Mouse (Mus musculus) CD4-positive helper T cell, adult 2 months (primary cell): Measurements from ENCODE around the gene Ror2.

Source experiments
- DNase-seq: peaks from one replicate; pipeline ENCODE4 v3.0.0-alpha.2; 2012; ENCODE audit warnings: low read depth, missing footprints, low spot score

The Ror2 gene

DNA sequence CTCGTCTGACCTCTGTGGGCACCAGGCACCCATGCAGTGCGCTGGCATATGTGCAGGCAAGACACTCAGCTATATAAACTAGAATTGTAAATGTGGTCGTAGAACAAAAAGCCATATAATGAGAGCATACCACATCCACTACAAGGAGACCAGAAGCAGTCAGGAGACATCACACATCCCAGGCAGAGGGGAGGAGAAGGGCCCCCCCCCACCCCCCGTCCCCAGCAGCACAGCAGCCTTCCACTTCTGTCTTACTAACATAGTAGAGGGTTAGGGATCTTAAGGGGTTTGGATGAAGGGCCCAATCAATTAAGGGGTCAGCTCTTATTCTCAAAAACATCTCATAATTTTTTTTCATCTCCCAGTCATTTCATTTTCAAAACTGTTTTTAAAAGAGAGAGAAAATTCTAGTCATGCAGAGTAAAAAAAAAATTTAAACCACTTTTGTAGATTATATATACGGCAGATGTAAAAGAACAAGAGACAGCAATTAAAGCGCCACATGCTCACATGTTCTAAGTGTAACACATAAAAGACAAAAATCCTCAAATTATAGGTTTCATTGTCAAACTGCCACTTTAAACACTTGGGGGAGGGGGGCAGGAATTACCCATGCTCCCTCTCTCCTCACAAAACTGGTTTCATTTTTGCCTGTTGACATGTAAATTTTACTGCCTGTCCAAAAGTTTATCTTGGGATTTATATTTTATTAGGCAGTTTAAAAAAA, 89.8 kb downstream of the Ror2 start:
- DNase-seq, result no peak

DNA sequence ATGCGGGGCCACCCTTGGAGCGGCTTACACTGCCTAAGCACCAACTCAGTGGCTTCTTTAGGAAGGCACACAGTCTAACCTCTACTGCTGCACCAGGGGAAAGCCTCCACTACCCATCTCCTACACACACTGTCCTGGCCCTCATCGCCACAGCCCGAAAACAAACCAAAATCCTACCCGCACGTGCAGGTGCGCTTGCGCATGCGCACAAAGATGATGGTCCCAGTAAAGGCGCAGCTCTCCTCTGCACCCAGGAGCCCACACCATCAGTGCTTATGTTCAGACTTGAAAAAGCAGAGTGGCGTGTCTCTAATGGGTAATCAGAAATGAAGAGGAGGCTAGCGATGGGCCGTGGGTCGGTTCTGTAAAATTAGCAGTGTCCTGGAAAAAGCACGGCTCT, 91.6 kb downstream of the Ror2 start:
- DNase-seq, result no peak

DNA sequence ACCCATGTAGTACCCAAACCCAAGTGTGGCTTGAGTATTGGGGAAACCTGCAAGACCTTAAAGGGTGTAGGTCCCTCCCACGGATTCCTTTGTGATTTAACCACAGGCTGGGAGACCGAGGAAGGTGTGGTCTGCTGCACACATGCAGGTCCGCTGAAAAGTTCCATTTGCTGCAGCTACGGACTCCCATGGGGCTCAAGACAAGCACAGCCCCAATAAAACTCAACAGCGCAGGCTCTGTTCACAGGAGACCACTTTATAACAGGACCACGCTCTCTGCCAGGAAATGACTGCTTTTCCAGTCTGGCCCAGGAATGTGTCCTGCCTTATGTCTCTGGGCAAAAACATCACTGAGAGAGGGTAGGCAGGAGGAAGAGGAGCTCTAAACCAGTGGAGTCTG, 92.2 kb downstream of the Ror2 start:
- no peak for DNase-seq

DNA sequence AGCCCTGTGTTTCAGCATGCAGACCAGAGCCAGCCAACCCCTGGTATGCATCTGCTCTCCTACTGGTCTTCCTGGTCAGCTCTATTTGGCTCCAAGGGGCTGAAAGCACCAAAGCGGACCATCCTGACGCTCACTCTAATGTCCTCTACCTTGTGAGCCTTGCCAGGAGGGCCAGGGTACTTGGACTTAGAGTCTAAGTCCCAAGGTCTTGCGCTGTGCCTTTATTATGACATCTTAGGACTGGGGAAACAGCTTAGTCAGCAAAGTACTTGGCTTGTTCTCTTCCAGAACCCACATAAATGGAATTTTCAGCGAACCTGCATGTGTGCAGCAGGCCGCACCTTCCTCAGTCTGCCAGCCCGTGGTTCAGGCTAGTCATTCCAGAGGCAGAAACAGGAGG, 93.6 kb downstream of the Ror2 start:
- no peak for DNase-seq

- DNase-seq, result no peak
Observed at GRCm38 (mm10) chr13:53191657-53192056, 94.3 kb downstream of the Ror2 start.

DNA sequence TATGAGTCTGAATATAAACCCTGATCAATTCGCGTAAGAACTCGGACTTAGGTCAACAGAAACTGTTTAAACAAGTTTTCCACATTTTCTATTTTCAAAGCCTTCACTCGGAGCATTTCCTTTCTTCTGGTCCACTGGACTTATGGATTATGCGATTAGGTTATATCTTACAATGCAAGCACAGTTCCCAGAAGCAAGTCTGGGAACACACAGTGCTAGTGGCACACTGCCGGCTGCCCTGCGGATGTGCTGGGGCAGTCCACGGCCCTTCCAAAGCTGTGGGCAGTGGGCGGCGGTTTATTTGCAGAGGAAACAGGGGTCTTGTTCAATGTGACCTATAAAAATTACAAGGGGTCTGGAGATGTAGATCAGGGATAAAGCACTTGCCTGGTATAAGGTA, 97.0 kb downstream of the Ror2 start:
- DNase-seq, result no peak

GRCm38 (mm10) chr13:53184858-53185257, 101.1 kb downstream of the Ror2 start:
- no peak for DNase-seq

- DNase-seq, result no peak
Observed at GRCm38 (mm10) chr13:53184149-53184548, 101.8 kb downstream of the Ror2 start.

DNA sequence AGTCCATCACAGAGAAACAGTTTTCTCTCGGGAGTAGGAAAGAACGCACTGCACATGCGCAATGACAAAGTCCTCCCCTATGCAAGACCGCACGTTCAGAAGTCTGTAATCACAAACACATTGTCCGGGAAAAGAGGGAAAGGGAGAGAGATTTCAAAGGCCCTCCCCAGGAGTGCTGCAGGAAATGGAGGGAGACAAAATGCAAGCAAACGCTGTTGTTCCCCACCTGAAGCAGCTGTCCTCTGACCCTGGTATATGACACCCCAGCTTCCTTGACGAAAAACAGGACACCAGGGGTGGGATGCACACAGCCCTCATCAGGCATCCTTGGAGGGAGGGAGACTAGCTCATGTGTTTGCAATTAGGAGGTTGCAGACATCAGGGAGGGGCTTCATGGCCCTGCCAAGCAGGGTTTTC, 102.8 kb downstream of the Ror2 start:
- no peak for DNase-seq

GRCm38 (mm10) chr13:53178594-53178993, 107.3 kb downstream of the Ror2 start:
- no peak for DNase-seq

GRCm38 (mm10) chr13:53178171-53178570, 107.8 kb downstream of the Ror2 start:
- DNase-seq, result no peak

DNA sequence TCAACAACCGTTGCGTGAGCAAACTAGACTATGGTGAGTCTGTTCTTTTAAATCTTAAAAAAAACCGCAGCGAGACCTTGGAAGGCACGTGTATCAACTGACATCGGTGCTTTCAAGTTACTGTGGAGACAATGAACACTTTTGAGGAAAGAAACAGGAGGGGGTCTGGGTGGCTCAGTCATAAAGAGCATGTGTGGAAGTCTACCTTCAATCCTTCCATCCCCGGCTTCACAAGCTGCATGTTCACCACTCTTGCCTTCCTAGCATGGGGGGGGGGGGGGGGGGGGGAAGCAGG, 108.6 kb downstream of the Ror2 start:
- DNase-seq, result no peak

GRCm38 (mm10) chr13:53176695-53177423, 109.1 kb downstream of the Ror2 start:
- DNase-seq, result no peak

- no peak for DNase-seq
Observed at GRCm38 (mm10) chr13:53175041-53175440, 110.9 kb downstream of the Ror2 start.

DNA sequence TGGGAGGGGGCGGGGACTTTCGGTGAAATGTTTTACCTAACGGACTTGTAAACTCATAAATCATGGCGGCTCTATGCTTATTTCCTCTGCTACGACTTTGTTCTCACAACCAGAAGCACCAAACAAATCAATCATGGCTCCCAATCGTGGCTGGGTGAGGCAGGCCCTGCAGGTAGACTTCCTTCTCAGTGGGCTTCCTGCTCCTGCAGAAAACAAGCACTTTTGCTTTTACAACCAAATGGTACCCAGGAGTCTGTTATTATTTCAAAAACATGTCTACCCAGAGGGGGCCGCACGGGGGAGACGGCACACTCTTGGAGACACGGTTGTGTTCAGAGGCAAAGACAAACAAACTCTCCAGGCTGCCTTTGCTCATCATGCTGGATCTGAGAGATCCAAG, 122.3 kb downstream of the Ror2 start:
- DNase-seq, result no peak

GRCm38 (mm10) chr13:53163060-53163459, 122.9 kb downstream of the Ror2 start:
- DNase-seq, result no peak

DNA sequence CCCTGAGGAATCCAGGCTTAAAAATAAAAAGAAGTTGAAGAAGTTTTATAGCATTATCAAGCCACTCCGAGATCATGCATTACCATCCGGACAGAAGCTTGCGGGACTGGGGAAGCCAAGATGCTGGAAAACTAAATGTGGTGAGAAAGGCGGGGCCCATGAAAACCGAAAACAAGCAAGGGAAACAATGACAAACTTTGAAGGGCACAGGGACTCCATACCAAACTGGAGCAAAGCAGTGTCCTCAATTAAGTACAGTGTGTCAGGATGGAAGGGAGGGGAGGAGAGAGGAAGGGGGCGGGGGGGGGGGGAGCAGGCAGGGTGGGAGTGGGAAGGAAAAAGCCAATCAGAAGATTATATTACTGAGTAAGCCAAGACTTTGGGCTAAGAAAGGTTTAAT, 126.4 kb downstream of the Ror2 start:
- DNase-seq, result no peak

GRCm38 (mm10) chr13:53158405-53159005, 127.4 kb downstream of the Ror2 start:
- DNase-seq, result no peak

DNA sequence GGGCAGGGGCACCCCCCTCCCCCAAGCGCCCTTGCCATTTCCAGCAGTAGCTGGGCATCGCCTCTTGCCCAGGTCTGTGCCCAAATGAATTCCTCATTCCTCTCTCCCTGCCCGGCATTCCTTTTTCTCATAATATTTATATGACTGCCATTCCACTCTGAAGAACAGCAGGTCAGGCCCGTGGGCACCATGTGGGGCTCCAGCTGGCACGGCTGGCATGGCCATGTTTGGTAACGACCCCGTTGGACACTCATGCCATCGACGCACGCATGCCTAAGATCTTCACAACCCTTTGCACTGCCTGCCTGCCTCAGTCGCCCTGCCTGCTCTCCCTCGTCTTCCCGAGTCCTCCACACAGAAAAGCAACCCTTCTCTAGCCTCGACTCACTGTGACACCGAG, 129.0 kb downstream of the Ror2 start:
- DNase-seq, result no peak

GRCm38 (mm10) chr13:53156282-53156681, 129.6 kb downstream of the Ror2 start:
- DNase-seq, result no peak

DNA sequence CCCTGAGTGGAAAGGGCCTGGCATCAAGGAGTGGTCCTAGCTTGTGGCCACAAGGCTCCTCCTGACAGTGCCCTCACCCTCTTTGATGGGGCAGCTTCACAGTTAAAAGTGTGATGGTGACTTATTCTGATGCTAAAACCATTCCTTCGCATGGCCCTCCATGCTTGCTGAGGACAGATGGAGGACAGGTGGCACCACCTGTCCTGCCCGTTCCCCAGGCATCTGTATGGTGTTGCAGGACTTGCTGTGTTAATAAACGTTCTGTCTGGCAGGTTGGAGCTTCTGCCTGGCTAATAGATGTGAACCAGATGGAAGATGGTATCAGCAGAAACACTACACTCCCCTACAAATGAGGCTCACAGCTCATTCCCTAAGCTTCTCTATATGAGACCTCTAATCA, 140.4 kb downstream of the Ror2 start:
- no peak for DNase-seq

DNA sequence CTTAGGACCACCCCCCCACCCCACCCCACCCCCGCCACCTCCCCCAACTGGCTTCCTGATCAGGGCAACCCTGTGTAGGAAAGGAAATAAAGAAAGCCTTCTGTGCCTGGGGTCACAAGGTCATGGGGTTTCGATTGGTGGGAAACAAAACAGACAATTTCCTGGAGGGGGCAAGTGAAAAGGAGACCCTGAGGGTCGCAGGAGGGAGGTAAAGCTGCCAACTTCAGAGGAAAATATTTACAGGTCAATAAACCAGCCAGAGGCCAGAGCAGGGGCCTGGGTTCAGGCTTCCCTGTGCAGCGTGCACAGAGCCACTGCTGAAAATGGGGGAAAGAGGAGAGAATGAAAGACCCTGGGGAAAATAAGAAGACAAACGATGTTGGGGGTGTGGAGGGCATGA, 142.8 kb downstream of the Ror2 start:
- DNase-seq, result no peak

DNA sequence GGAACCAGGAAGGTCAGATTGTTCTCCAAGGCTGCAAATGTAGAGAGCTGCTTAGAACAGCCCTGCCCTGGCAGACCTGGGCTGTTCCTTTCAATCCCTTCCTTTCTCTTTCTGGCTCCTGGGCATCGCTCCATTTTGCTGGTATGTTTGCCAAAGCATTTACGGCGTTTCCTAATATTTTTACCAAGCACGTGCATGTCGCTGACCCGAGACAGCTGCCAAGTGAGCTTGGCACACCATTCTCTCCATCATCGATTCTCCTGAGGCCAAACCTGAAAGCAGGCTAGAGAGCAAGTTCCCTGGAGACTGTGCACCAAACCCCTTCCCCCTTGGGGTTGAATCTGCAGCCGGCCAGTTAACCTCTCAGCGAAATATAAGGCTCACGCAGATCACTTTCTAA, 143.7 kb downstream of the Ror2 start:
- DNase-seq, result no peak
